Mouse (Mus musculus): Measurements from ENCODE around the gene Bcan. TPM values are rescaled to one million over a fixed set of nuclear protein-coding genes. Genes with fewer than 3 reads are reported as not detected.
A peak's percentile ranks its signal among the peaks of the same experiment; 100 is the strongest.

The Bcan gene
- 0.34 and 0.52 TPM in 2 replicates for polyA plus RNA-seq (2015; fragmentation: Nextera tagmentation; extraction: Ambion mirVana)

- ATAC-seq (ENCODE audit: insufficient read depth, low FRiP score), result no peak
- H3K27me3 ChIP-seq (ENCODE audit: control insufficient read depth, insufficient read depth, low read length), result peaks cover 84% of the 10 kb centered on the region
- peak within 1 kb of the TSS; percentile 60 for H3K4me2 ChIP-seq (ENCODE audit: low read depth, low read length)
- peak within 1 kb of the TSS; percentile 43 for H3K4me3 ChIP-seq (replicated peaks; ENCODE audit: low read length)
- peaks cover 11% of the 10 kb centered on the region for H3K4me1 ChIP-seq (ENCODE audit: control insufficient read depth, insufficient read depth, low read length)
- peak within 1 kb of the TSS; percentile 21 for H3K9ac ChIP-seq (ENCODE audit: low read length)
- no peak within 1 kb of the TSS for H3K27ac ChIP-seq (ENCODE audit: low read length)
- under 1% methylated on average over 39 of the region's 39 CpGs for WGBS
- no peaks in the 10 kb centered on the region for H3K36me3 ChIP-seq (ENCODE audit: control insufficient read depth, insufficient read depth, low read length)
- H3K9me3 ChIP-seq (replicated peaks; ENCODE audit: control insufficient read depth, low read length), result no peaks in the 10 kb centered on the region
Observed at GRCm38 (mm10) chr3:88000181-88000580, at the start of gene Bcan. Bcan (minus strand) TSS chr3:88000230.

- H3K4me1 ChIP-seq (ENCODE audit: control insufficient read depth, insufficient read depth, low read length), result no peaks in the 10 kb centered on the region
- H3K4me2 ChIP-seq (ENCODE audit: low read depth, low read length), result no peak overlapping the region
- no peak overlapping the region for H3K9ac ChIP-seq (ENCODE audit: low read length)
- ATAC-seq (ENCODE audit: insufficient read depth, low FRiP score), result peak; percentile 82
- no peak overlapping the region for H3K4me3 ChIP-seq (replicated peaks; ENCODE audit: low read length)
- WGBS, result 45% methylated on average over 3 of the region's 3 CpGs
- no peaks in the 10 kb centered on the region for H3K36me3 ChIP-seq (ENCODE audit: control insufficient read depth, insufficient read depth, low read length)
- H3K27me3 ChIP-seq (ENCODE audit: control insufficient read depth, insufficient read depth, low read length), result no peaks in the 10 kb centered on the region
- 0 out of 2 replicates have a peak overlapping the region, but pooled peaks have one; percentile 29 for H3K27ac ChIP-seq (ENCODE audit: low read length)
- H3K9me3 ChIP-seq (replicated peaks; ENCODE audit: control insufficient read depth, low read length), result no peaks in the 10 kb centered on the region
Observed at GRCm38 (mm10) chr3:88049532-88049931, 49.5 kb upstream of the Bcan start.

DNA sequence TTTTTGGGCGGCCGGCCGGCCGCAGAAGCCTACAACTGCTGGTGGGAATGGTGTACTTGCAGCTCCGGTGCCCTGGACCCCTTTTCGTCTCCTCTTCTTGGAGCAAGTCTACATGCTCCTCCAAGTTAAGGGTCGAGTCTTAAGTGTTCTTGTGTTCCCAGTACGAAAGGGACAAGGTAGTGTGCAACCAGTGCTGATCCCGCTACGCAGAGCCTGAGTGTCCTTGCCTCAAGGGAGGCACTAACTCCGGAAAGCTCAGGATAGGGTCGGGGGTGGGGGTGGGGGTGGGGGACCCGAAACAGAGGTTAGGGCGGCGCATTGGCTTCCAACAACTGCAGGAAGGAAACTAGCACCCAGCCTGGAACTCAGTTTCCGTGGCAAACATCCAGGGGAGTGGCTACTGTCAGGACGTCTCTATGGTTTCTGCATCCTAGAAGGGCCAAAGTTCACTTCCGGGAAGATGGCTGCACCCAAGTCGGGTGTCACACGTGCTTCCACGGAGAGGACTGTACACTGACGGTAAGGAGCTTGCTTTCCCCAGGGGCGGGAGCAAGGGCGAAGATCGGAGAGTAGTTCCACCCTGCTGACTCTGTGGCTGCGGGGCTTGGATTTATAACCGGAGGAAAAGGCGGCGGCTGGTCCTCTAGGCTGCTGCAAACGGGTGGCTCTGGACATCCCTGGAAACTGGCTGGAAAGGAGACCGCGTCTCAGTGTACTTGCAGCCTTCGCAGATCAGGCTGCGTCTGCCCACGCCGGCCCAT, 42.8 kb upstream of the Bcan start, which contains the start of gene Gpatch4:
Gene Gpatch4, plus strand, starts transcription at position 448 of the 761 bp plus-strand sequence.
- 8% methylated on average over 36 of the region's 36 CpGs for WGBS
- peaks cover 3% of the 10 kb centered on the region; the same call in 1 of the 2 replicates for H3K27me3 ChIP-seq (ENCODE audit: control insufficient read depth, insufficient read depth, low read length)
- H3K9me3 ChIP-seq (replicated peaks; ENCODE audit: control insufficient read depth, low read length), result no peaks in the 10 kb centered on the region
- H3K27ac ChIP-seq (ENCODE audit: low read length), result peak within 1 kb of the TSS; percentile 69
- 0 out of 2 replicates have a peak, but pooled peaks cover 5% of the 10 kb centered on the region for H3K4me1 ChIP-seq (ENCODE audit: control insufficient read depth, insufficient read depth, low read length)
- peak within 1 kb of the TSS; percentile 94 for H3K4me3 ChIP-seq (replicated peaks; ENCODE audit: low read length)
- no peaks in the 10 kb centered on the region for H3K36me3 ChIP-seq (ENCODE audit: control insufficient read depth, insufficient read depth, low read length)
- peak within 1 kb of the TSS; percentile 80 for H3K9ac ChIP-seq (ENCODE audit: low read length)
- ATAC-seq (ENCODE audit: insufficient read depth, low FRiP score), result peak; percentile 94
- peak within 1 kb of the TSS; percentile 72 for H3K4me2 ChIP-seq (ENCODE audit: low read depth, low read length)

- WGBS, result 52% methylated on average over 1 of the region's 1 CpGs
- Histone ChIP-seq H3K36me3 (ENCODE audit: control insufficient read depth, insufficient read depth, low read length) (no peaks in the 10 kb centered on the region), H3K27me3 (ENCODE audit: control insufficient read depth, insufficient read depth, low read length) (peaks cover 11% of the 10 kb centered on the region)
Observed at GRCm38 (mm10) chr3:88035561-88036293, 35.7 kb upstream of the Bcan start.

DNA sequence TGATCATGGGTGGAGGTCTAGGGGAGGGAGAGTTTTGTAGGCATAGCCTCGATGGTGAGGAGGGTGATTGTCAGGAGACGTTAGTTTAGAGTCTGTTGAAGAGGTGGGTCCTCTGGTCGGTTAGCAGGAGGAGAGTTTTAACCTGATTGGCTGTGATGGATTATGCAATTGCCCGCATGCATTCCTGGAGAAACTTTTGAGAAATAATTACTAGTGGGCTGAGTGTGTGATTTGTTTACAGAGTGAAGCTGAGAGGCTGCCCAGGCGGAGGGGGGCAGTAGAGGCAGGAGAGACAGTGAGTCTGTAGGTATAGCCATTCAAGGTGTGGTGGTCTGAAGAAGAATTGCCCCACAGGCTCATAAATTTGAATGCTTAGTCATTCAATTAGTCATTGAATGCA, 33.5 kb upstream of the Bcan start:
- Histone ChIP-seq H3K9me3 (replicated peaks; ENCODE audit: control insufficient read depth, low read length) (no peaks in the 10 kb centered on the region), H3K36me3 (ENCODE audit: control insufficient read depth, insufficient read depth, low read length) (no peaks in the 10 kb centered on the region), H3K4me1 (ENCODE audit: control insufficient read depth, insufficient read depth, low read length) (no peaks in the 10 kb centered on the region), H3K4me2 (ENCODE audit: low read depth, low read length) (no peak overlapping the region), H3K4me3 (replicated peaks; ENCODE audit: low read length) (no peak overlapping the region), H3K27me3 (ENCODE audit: control insufficient read depth, insufficient read depth, low read length) (peaks cover 11% of the 10 kb centered on the region), H3K27ac (ENCODE audit: low read length) (no peak overlapping the region), H3K9ac (ENCODE audit: low read length) (no peak overlapping the region)
- 46% methylated on average over 5 of the region's 5 CpGs for WGBS
- ATAC-seq (ENCODE audit: insufficient read depth, low FRiP score), result no peak

More at GRCm38 (mm10) chr3:88035561-88036293, 35.7 kb upstream of the Bcan start:
- Histone ChIP-seq H3K4me1 (ENCODE audit: control insufficient read depth, insufficient read depth, low read length) (no peaks in the 10 kb centered on the region), H3K27ac (ENCODE audit: low read length) (no peak overlapping the region), H3K9ac (ENCODE audit: low read length) (no peak overlapping the region), H3K9me3 (replicated peaks; ENCODE audit: control insufficient read depth, low read length) (no peaks in the 10 kb centered on the region), H3K4me2 (ENCODE audit: low read depth, low read length) (no peak overlapping the region), H3K4me3 (replicated peaks; ENCODE audit: low read length) (no peak overlapping the region)
- no peak for ATAC-seq (ENCODE audit: insufficient read depth, low FRiP score)

DNA sequence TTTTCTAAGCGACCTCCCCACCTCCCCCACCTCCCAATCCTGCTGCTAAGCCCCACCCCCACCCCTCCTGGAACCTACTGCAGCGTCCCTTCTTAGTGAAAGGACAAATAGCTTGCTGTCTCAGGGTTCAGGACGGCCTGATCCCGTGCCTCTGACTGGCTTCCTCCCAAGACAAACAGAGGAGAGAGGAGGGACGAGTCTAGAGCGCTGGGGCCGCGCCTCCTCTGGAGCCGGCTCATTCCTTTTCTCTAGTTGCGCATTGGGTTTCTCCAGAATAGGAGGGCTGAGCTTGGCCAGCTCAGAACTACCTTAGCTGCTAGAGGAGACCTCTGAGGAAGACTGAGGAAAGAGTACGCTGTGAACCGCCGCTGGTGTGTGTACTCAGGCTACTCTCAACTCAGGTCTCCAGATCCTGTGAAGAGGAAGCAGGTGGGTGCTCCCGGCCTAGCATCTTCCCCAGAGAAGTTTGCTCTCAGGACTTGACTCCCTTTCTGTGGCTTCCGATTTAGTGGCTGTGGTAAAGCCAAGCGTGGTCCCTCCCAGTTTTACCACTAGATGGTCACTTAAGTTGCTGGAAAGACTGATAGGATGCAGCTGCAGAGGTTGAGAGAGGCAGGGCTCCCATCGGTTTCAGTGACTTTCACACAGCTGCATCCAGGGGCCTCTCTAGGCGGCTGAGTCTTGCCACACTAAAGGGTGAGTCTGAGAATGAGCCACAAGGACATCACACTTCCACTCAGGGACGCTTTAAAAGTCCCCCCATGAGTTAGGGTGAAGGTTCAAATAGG, 30.8 kb upstream of the Bcan start:
- Histone ChIP-seq H3K36me3 (ENCODE audit: control insufficient read depth, insufficient read depth, low read length) (no peaks in the 10 kb centered on the region), H3K4me1 (ENCODE audit: control insufficient read depth, insufficient read depth, low read length) (no peaks in the 10 kb centered on the region), H3K9ac (ENCODE audit: low read length) (no peak overlapping the region), H3K9me3 (replicated peaks; ENCODE audit: control insufficient read depth, low read length) (peaks cover 7% of the 10 kb centered on the region; the same call in 1 of the 2 replicates), H3K27me3 (ENCODE audit: control insufficient read depth, insufficient read depth, low read length) (peaks cover 11% of the 10 kb centered on the region), H3K4me3 (replicated peaks; ENCODE audit: low read length) (no peak overlapping the region), H3K4me2 (ENCODE audit: low read depth, low read length) (no peak overlapping the region), H3K27ac (ENCODE audit: low read length) (no peak overlapping the region)
- ATAC-seq (ENCODE audit: insufficient read depth, low FRiP score), result no peak; the same call in 1 of the 2 replicates
- WGBS, result 10% methylated on average over 19 of the region's 19 CpGs

- peaks cover 39% of the 10 kb centered on the region for H3K27me3 ChIP-seq (ENCODE audit: control insufficient read depth, insufficient read depth, low read length)
Observed at GRCm38 (mm10) chr3:88027434-88028186, 27.6 kb upstream of the Bcan start, which contains the start of gene Hapln2. Hapln2 (minus strand) TSS chr3:88027583.

GRCm38 (mm10) chr3:88026823-88027222, 26.8 kb upstream of the Bcan start:
- peaks cover 47% of the 10 kb centered on the region for H3K27me3 ChIP-seq (ENCODE audit: control insufficient read depth, insufficient read depth, low read length)
- WGBS, result 65% methylated on average over 7 of the region's 7 CpGs

More at GRCm38 (mm10) chr3:88027434-88028186, 27.6 kb upstream of the Bcan start, which contains the start of gene Hapln2:
- no peak within 1 kb of the TSS for H3K4me2 ChIP-seq (ENCODE audit: low read depth, low read length)
- peaks cover 11% of the 10 kb centered on the region for H3K4me1 ChIP-seq (ENCODE audit: control insufficient read depth, insufficient read depth, low read length)
- WGBS, result 59% methylated on average over 5 of the region's 5 CpGs
- no peaks in the 10 kb centered on the region for H3K36me3 ChIP-seq (ENCODE audit: control insufficient read depth, insufficient read depth, low read length)
- no peak within 1 kb of the TSS for H3K9ac ChIP-seq (ENCODE audit: low read length)
- H3K4me3 ChIP-seq (replicated peaks; ENCODE audit: low read length), result no peak within 1 kb of the TSS
- peaks cover 7% of the 10 kb centered on the region; the same call in 1 of the 2 replicates for H3K9me3 ChIP-seq (replicated peaks; ENCODE audit: control insufficient read depth, low read length)
- no peak for ATAC-seq (ENCODE audit: insufficient read depth, low FRiP score)
- H3K27ac ChIP-seq (ENCODE audit: low read length), result no peak within 1 kb of the TSS

More at GRCm38 (mm10) chr3:88026823-88027222, 26.8 kb upstream of the Bcan start:
- H3K4me2 ChIP-seq (ENCODE audit: low read depth, low read length), result no peak overlapping the region
- ATAC-seq (ENCODE audit: insufficient read depth, low FRiP score), result no peak
- H3K4me1 ChIP-seq (ENCODE audit: control insufficient read depth, insufficient read depth, low read length), result peaks cover 14% of the 10 kb centered on the region
- peaks cover 7% of the 10 kb centered on the region; the same call in 1 of the 2 replicates for H3K9me3 ChIP-seq (replicated peaks; ENCODE audit: control insufficient read depth, low read length)
- H3K4me3 ChIP-seq (replicated peaks; ENCODE audit: low read length), result no peak overlapping the region
- H3K36me3 ChIP-seq (ENCODE audit: control insufficient read depth, insufficient read depth, low read length), result no peaks in the 10 kb centered on the region
- no peak overlapping the region for H3K9ac ChIP-seq (ENCODE audit: low read length)
- H3K27ac ChIP-seq (ENCODE audit: low read length), result no peak overlapping the region

Data from stomach, embryonic 16.5 days (tissue).